Mouse (Mus musculus) heart, adult 2 months (tissue): ENCODE measurements around the gene Nfkbib.

Experiments
- CTCF ChIP-seq: fragments of 200-600 bp; IDR thresholded peaks from 2 replicates; pipeline ENCODE4 v1.8.1; 2022; ENCODE audit warnings: antibody characterized with exemption, mild to moderate bottlenecking, moderate library complexity
- EP300 ChIP-seq: fragments of 200-500 bp; IDR thresholded peaks from 2 replicates; pipeline ENCODE4 v1.6.1; 2011; ENCODE audit warnings: low read depth, low read length, control low read depth; ENCODE audit not compliant: insufficient read depth
- POLR2A ChIP-seq: fragments of 200-500 bp; IDR thresholded peaks from 2 replicates; pipeline ENCODE4 v1.6.1; 2011; ENCODE audit warnings: mild to moderate bottlenecking, low read depth, low read length, control low read depth; ENCODE audit not compliant: insufficient read depth

GRCm38 (mm10) chr7:28778825-28779224 lies 11.5 kb upstream of the Nfkbib start:
- TF ChIP-seq CTCF (no peak), POLR2A (no peak), EP300 (no peak)
